Mouse (Mus musculus) liver, embryonic 14.5 days (tissue): Measurements from ENCODE around the gene Exoc3l4.

ENCODE experiments used
- CTCF ChIP-seq: IDR thresholded peaks from 2 replicates; pipeline ENCODE4 v1.5.1; 2016; ENCODE audit warnings: antibody characterized with exemption, low read depth, control low read depth
- EP300 ChIP-seq: IDR thresholded peaks from 2 replicates; pipeline ENCODE4 v1.6.1; 2016; ENCODE audit warnings: antibody characterized with exemption, low read depth

GRCm38 (mm10) chr12:111409583-111409982, 7.2 kb upstream of the Exoc3l4 start:
- no peak for TF ChIP-seq CTCF
- no peak for TF ChIP-seq EP300
